ENCODE assay signal across 18 mouse cellular contexts in genomic region chr11:93852546-93852945, GRCm38 (mm10). TPM values are rescaled to one million over a fixed set of nuclear protein-coding genes. Genes with fewer than 3 reads are reported as not detected.
A peak's percentile ranks its signal among the peaks of the same experiment; 100 is the strongest.
DNase-seq lines count a peak whose midpoint lies in the region; TF ChIP-seq lines count a peak whose summit lies in the region.
"Had no signal": no experiment of that assay in that cellular context is flagged by ENCODE, and none has a peak within 500 bp of the region (broad histone marks: within the 10 kb centered on the region; RNA-seq: fewer than 3 reads in every experiment).

No protein-coding gene starts in this region.

- TF ChIP-seq POLR2A in embryonic fibroblast, embryonic 13.5 days (IDR thresholded peaks at IDR 0.05; ENCODE audit: low read depth, low read length): no peak

- intact Hi-C loops in left cerebral cortex, adult 2 months (cut with DNase I): no loop called here
- intact Hi-C loops in left cerebral cortex, postnatal 36 days (cut with DNase I): no loop called here

- H3K27ac ChIP-seq in left cerebral cortex, adult 2 months: peak overlapping the region; percentile 32; the same call in 1 of the 2 replicates
- H3K27ac ChIP-seq in embryonic fibroblast, embryonic 13.5 days (ENCODE audit: insufficient read depth, low read length): peak overlapping the region; percentile 25; the same call in 1 of the 2 replicates
- H3K27ac ChIP-seq: embryonic facial prominence, embryonic 10.5 days; embryonic facial prominence, embryonic 12.5 days; forebrain, embryonic 10.5 days; forebrain, embryonic 12.5 days had no signal

- no peak overlapping the region for H3K4me3 ChIP-seq in left cerebral cortex, adult 2 months
- H3K4me3 ChIP-seq in embryonic fibroblast, embryonic 13.5 days (ENCODE audit: insufficient read depth, low read length): no peak overlapping the region
- H3K4me3 ChIP-seq: embryonic facial prominence, embryonic 10.5 days; embryonic facial prominence, embryonic 12.5 days; erythroblast, embryonic 14.5 days; forebrain, embryonic 10.5 days; forebrain, embryonic 12.5 days had no signal

- no peaks in the 10 kb centered on the region for H3K4me1 ChIP-seq in embryonic fibroblast, embryonic 13.5 days (ENCODE audit: control insufficient read depth, insufficient read depth, low read length)
- H3K4me1 ChIP-seq: embryonic facial prominence, embryonic 12.5 days had no signal

- no peak for TF ChIP-seq CTCF in left cerebral cortex, adult 2 months (IDR thresholded peaks at IDR 0.05)
- no peak for TF ChIP-seq CTCF in embryonic fibroblast, embryonic 13.5 days (IDR thresholded peaks at IDR 0.05; ENCODE audit: borderline replicate concordance, insufficient read depth, low read length)

- DNase-seq in left cerebral cortex, adult 2 months (ENCODE audit: extremely low spot score in 1 of 2, low spot score in 2 of 2): no peak
- DNase-seq in left cerebral cortex, postnatal 36 days (ENCODE audit: low spot score in 2 of 2): no peak
- DNase-seq in testis, postnatal 14 days (ENCODE audit: low spot score): no peak
- no peak for DNase-seq in lung, adult 18-20 months
- DNase-seq: adrenal gland, adult 2 months; adrenal gland, postnatal 10 days; adrenal gland, postnatal 25 days; cerebellum, adult 11-12 months; cerebellum, adult 2 months; cerebellum, adult 9-10 months; cerebellum, postnatal 10 days; cerebellum, postnatal 25 days had no signal

RNA-seq across cellular contexts. Expression of gene Utp18, which starts 33.0 kb away (rescaled TPM):
- 10 to 100 TPM; 23.7 to 24.8 TPM for total RNA-seq in left cerebral cortex, adult 2 months (2021)
- 10 to 100 TPM; 23.5 to 24.1 TPM for total RNA-seq in left cerebral cortex, postnatal 36 days (2021)
- polyA plus RNA-seq in embryonic fibroblast, embryonic 13.5 days (2011; ENCODE audit: insufficient read length, low read depth, missing spikeins): 30.3 and 33.8 TPM in 2 replicates

RNA-seq across cellular contexts. Expression of gene Mbtd1, which starts 33.1 kb away (rescaled TPM):
- 10 to 100 TPM; 33.8 to 39.4 TPM for total RNA-seq in left cerebral cortex, adult 2 months (2021)
- 10 to 100 TPM; 31.9 to 40.4 TPM for total RNA-seq in left cerebral cortex, postnatal 36 days (2021)
- 19.7 and 41.5 TPM in 2 replicates for polyA plus RNA-seq in embryonic fibroblast, embryonic 13.5 days (2011; ENCODE audit: insufficient read length, low read depth, missing spikeins)
